Mouse (Mus musculus) CH12.LX (cell line): ENCODE data around the gene Pex7. TPM values are rescaled to one million over a fixed set of nuclear protein-coding genes. Genes with fewer than 3 reads are reported as not detected.

Experiments
- DNase-seq: peaks from one replicate; pipeline ENCODE4 v3.0.0-alpha.2; 2013; ENCODE audit errors: extremely low read depth
- H3K27ac ChIP-seq: 2 replicates; pipeline ENCODE4 v1.5.1; 2012; ENCODE audit warnings: low read depth, mild to moderate bottlenecking, control low read depth, moderate library complexity; ENCODE audit not compliant: insufficient read depth
- H3K27me3 ChIP-seq: replicated peaks from 2 replicates; pipeline ENCODE3; 2012; ENCODE audit warnings: inconsistent platforms
- H3K36me3 ChIP-seq, 2 experiments: replicated peaks in 1 of 2; 2 replicates each; pipeline versions ENCODE3 to v1.6.1; 2012; ENCODE audit warnings: inconsistent platforms in 1 of 2, low read length in 1 of 2, mild to moderate bottlenecking in 1 of 2, mixed read lengths in 1 of 2, moderate library complexity in 1 of 2; ENCODE audit not compliant: control insufficient read depth in 1 of 2, insufficient read depth in 1 of 2
- H3K4me1 ChIP-seq, 2 experiments: 2 replicates each; pipeline ENCODE4 v1.6.1; 2012; ENCODE audit warnings: inconsistent platforms in 1 of 2, moderate library complexity in 1 of 2; ENCODE audit not compliant: insufficient read depth in 2 of 2, control insufficient read depth in 1 of 2
- H3K4me2 ChIP-seq: 2 replicates; pipeline ENCODE4 v1.6.1; 2012; ENCODE audit warnings: low read depth, mild to moderate bottlenecking, control low read depth; ENCODE audit not compliant: poor library complexity, insufficient read depth, severe bottlenecking
- H3K4me3 ChIP-seq, 3 experiments: fragments of 150-350 bp in 1 of 3; sonication (generic) in 1 of 3; replicated peaks in 1 of 3; 2 replicates each; pipeline versions ENCODE3 to v1.5.1; 2011 to 2012; ENCODE audit warnings: low read depth in 2 of 3, low read length in 2 of 3, mild to moderate bottlenecking in 2 of 3, moderate library complexity in 2 of 3, control low read depth in 1 of 3, improper control_type of control experiment in 1 of 3, inconsistent platforms in 1 of 3, mixed read lengths in 1 of 3; ENCODE audit not compliant: poor library complexity in 1 of 3
- H3K79me2 ChIP-seq: replicated peaks from 2 replicates; pipeline ENCODE4 v1.6.1; 2012; ENCODE audit warnings: mild to moderate bottlenecking, moderate library complexity; ENCODE audit not compliant: control insufficient read depth, poor library complexity, insufficient read depth, severe bottlenecking; ENCODE audit errors: extremely low read depth
- H3K9ac ChIP-seq: 2 replicates; pipeline ENCODE4 v1.6.1; 2012; ENCODE audit warnings: low read depth, mild to moderate bottlenecking, control low read depth, moderate library complexity; ENCODE audit not compliant: insufficient read depth
- H3K9me3 ChIP-seq: replicated peaks from 2 replicates; pipeline ENCODE3; 2012; ENCODE audit warnings: low read length, inconsistent platforms, mixed read lengths
- BHLHE40 ChIP-seq: IDR thresholded peaks from 2 replicates; pipeline ENCODE4 v1.6.1; 2011; ENCODE audit warnings: mild to moderate bottlenecking, low read depth, low read length, improper control_type of control experiment
- CHD1 ChIP-seq: IDR thresholded peaks from 2 replicates; pipeline ENCODE4 v1.6.1; 2012; ENCODE audit warnings: low read depth, low read length, improper control_type of control experiment, inconsistent platforms
- CHD2 ChIP-seq: IDR thresholded peaks from 2 replicates; pipeline ENCODE4 v1.6.1; 2011; ENCODE audit warnings: low read length, improper control_type of control experiment
- CTCF ChIP-seq, 2 experiments: IDR thresholded peaks in 1 of 2; conservative IDR thresholded peaks in 1 of 2; 2 replicates each; pipeline ENCODE4 v1.5.1; 2011 to 2012; ENCODE audit warnings: low read depth in 2 of 2, low read length in 2 of 2, improper control_type of control experiment in 1 of 2, inconsistent platforms in 1 of 2, mild to moderate bottlenecking in 1 of 2, moderate library complexity in 1 of 2
- E2F4 ChIP-seq: IDR thresholded peaks from 2 replicates; pipeline ENCODE4 v1.6.1; 2011; ENCODE audit warnings: low read depth, low read length, improper control_type of control experiment; ENCODE audit not compliant: insufficient replicate concordance
- ELF1 ChIP-seq: IDR thresholded peaks from 2 replicates; pipeline ENCODE4 v1.6.1; 2014; ENCODE audit warnings: low read depth, mild to moderate bottlenecking, inconsistent platforms, low read length, improper control_type of control experiment
- ETS1 ChIP-seq: conservative IDR thresholded peaks from 2 replicates; pipeline ENCODE4 v1.6.1; 2012; ENCODE audit warnings: low read depth, mild to moderate bottlenecking, inconsistent platforms, low read length, improper control_type of control experiment, moderate library complexity
- GABPA ChIP-seq: IDR thresholded peaks from 2 replicates; pipeline ENCODE4 v1.6.1; 2012; ENCODE audit warnings: low read depth, low read length, improper control_type of control experiment, inconsistent platforms; ENCODE audit not compliant: insufficient replicate concordance
- HCFC1 ChIP-seq: IDR thresholded peaks from 2 replicates; pipeline ENCODE4 v1.6.1; 2012; ENCODE audit warnings: low read depth, mild to moderate bottlenecking, inconsistent platforms, low read length, improper control_type of control experiment
- IRF4 ChIP-seq: IDR thresholded peaks from 2 replicates; pipeline ENCODE4 v1.6.1; 2014; ENCODE audit warnings: low read depth, mild to moderate bottlenecking, inconsistent platforms, low read length, improper control_type of control experiment
- JUN ChIP-seq: IDR thresholded peaks from 2 replicates; pipeline ENCODE4 v1.6.1; 2011; ENCODE audit warnings: low read depth, mild to moderate bottlenecking, low read length, improper control_type of control experiment, moderate library complexity; ENCODE audit not compliant: insufficient read depth
- JUND ChIP-seq: conservative IDR thresholded peaks from 2 replicates; pipeline ENCODE4 v1.6.1; 2011; ENCODE audit warnings: low read depth, low read length, improper control_type of control experiment
- KAT2A ChIP-seq: IDR thresholded peaks from 2 replicates; pipeline ENCODE4 v1.6.1; 2012; ENCODE audit warnings: low read length, improper control_type of control experiment, inconsistent platforms; ENCODE audit not compliant: insufficient replicate concordance
- MAFK ChIP-seq: IDR thresholded peaks from 2 replicates; pipeline ENCODE4 v1.6.1; 2011; ENCODE audit warnings: low read length, improper control_type of control experiment; ENCODE audit not compliant: insufficient replicate concordance
- MAX ChIP-seq: IDR thresholded peaks from 2 replicates; pipeline ENCODE4 v1.6.1; 2011; ENCODE audit warnings: low read length, improper control_type of control experiment
- MEF2A ChIP-seq: IDR thresholded peaks from 2 replicates; pipeline ENCODE4 v1.6.1; 2014; ENCODE audit warnings: low read depth, mild to moderate bottlenecking, inconsistent platforms, low read length, improper control_type of control experiment, borderline replicate concordance
- MXI1 ChIP-seq: IDR thresholded peaks from 2 replicates; pipeline ENCODE4 v1.6.1; 2011; ENCODE audit warnings: mild to moderate bottlenecking, low read depth, low read length, improper control_type of control experiment
- MYC ChIP-seq: IDR thresholded peaks from 2 replicates; pipeline ENCODE4 v1.6.1; 2011; ENCODE audit warnings: low read depth, mild to moderate bottlenecking, improper control_type of control experiment, low read length
- NELFE ChIP-seq: IDR thresholded peaks from 2 replicates; pipeline ENCODE4 v1.6.1; 2011; ENCODE audit warnings: low read depth, low read length, improper control_type of control experiment
- NRF1 ChIP-seq: IDR thresholded peaks from 2 replicates; pipeline ENCODE4 v1.6.1; 2014; ENCODE audit warnings: low read depth, mild to moderate bottlenecking, inconsistent platforms, low read length, improper control_type of control experiment, moderate library complexity
- PAX5 ChIP-seq: IDR thresholded peaks from 2 replicates; pipeline ENCODE4 v1.6.1; 2012; ENCODE audit warnings: low read length, inconsistent platforms, mixed read lengths
- POLR2A ChIP-seq: IDR thresholded peaks from 2 replicates; pipeline ENCODE4 v1.6.1; 2011; ENCODE audit warnings: low read depth, mild to moderate bottlenecking, improper control_type of control experiment, low read length
- POLR2AphosphoS2 ChIP-seq: IDR thresholded peaks from 2 replicates; pipeline ENCODE4 v1.6.1; 2011; ENCODE audit warnings: low read depth, low read length, improper control_type of control experiment
- RAD21 ChIP-seq: IDR thresholded peaks from 2 replicates; pipeline ENCODE4 v1.6.1; 2011; ENCODE audit warnings: low read depth, mild to moderate bottlenecking, low read length, improper control_type of control experiment, moderate library complexity
- RCOR1 ChIP-seq: conservative IDR thresholded peaks from 2 replicates; pipeline ENCODE4 v1.6.1; 2012; ENCODE audit warnings: low read depth, mild to moderate bottlenecking, inconsistent platforms, low read length, improper control_type of control experiment
- SIN3A ChIP-seq: IDR thresholded peaks from 2 replicates; pipeline ENCODE4 v1.6.1; 2012; ENCODE audit warnings: low read length, improper control_type of control experiment, inconsistent platforms
- SMC3 ChIP-seq: IDR thresholded peaks from 2 replicates; pipeline ENCODE4 v1.6.1; 2011; ENCODE audit warnings: low read depth, low read length, improper control_type of control experiment
- TBP ChIP-seq: conservative IDR thresholded peaks from 2 replicates; pipeline ENCODE4 v1.6.1; 2011; ENCODE audit warnings: low read depth, low read length, improper control_type of control experiment
- TCF12 ChIP-seq: IDR thresholded peaks from 2 replicates; pipeline ENCODE4 v1.6.1; 2014; ENCODE audit warnings: low read depth, mild to moderate bottlenecking, inconsistent platforms, low read length, improper control_type of control experiment
- UBTF ChIP-seq: IDR thresholded peaks from 2 replicates; pipeline ENCODE4 v1.6.1; 2012; ENCODE audit warnings: low read depth, mild to moderate bottlenecking, inconsistent platforms, low read length, improper control_type of control experiment, moderate library complexity
- USF1 ChIP-seq: IDR thresholded peaks from 2 replicates; pipeline ENCODE4 v1.6.1; 2014; ENCODE audit warnings: low read depth, mild to moderate bottlenecking, inconsistent platforms, low read length, improper control_type of control experiment
- USF2 ChIP-seq: conservative IDR thresholded peaks from 2 replicates; pipeline ENCODE4 v1.6.1; 2011; ENCODE audit warnings: low read depth, low read length, improper control_type of control experiment
- ZC3H11A ChIP-seq: IDR thresholded peaks from 2 replicates; pipeline ENCODE4 v1.6.1; 2012; ENCODE audit warnings: low read depth, mild to moderate bottlenecking, inconsistent platforms, low read length, improper control_type of control experiment
- ZKSCAN1 ChIP-seq: IDR thresholded peaks from 2 replicates; pipeline ENCODE4 v1.6.1; 2012; ENCODE audit warnings: low read depth, inconsistent platforms, low read length, improper control_type of control experiment, borderline replicate concordance
- ZMIZ1 ChIP-seq: IDR thresholded peaks from 2 replicates; pipeline ENCODE4 v1.6.1; 2012; ENCODE audit warnings: low read depth, mild to moderate bottlenecking, inconsistent platforms, low read length, improper control_type of control experiment
- ZNF384 ChIP-seq: IDR thresholded peaks from 2 replicates; pipeline ENCODE4 v1.6.1; 2012; ENCODE audit warnings: low read depth, low read length, improper control_type of control experiment, inconsistent platforms
- dilution Hi-C: fragments of 300-500 bp; cut with MboI; formaldehyde crosslinking; loops from 2 replicates; pipeline ENCODE4 v1.14.3; 2020; ENCODE audit warnings: low sequenced_read_pairs; ENCODE audit not compliant: extremely low pct_unique_long_range_greater_than_20kb, extremely low pct_ligation_motif_present
- in situ Hi-C: fragments of 300-500 bp; cut with MboI; formaldehyde crosslinking; loops from 3 replicates; pipeline ENCODE4 v1.14.3; 2019; ENCODE audit warnings: low sequenced_read_pairs, low pct_ligation_motif_present, low pct_unique_long_range_greater_than_20kb, mixed read lengths
- polyA plus RNA-seq: library from polyadenylated mRNA; unstranded; fragments of >175 nt; gene quantifications from 2 replicates; pipeline ENCODE4 v1.2.1, GENCODE M21; 2012; ENCODE audit warnings: low read depth; ENCODE audit not compliant: insufficient read length
- total RNA-seq, 2 experiments: library from RNA; depleted of rRNA; stranded (reverse); fragments of 300-350 nt in 1 of 2; fragments of >200 nt in 1 of 2; gene quantifications; 2 replicates each; pipeline ENCODE4 v1.2.3; 2012 to 2014

Gene Pex7
- total and polyA plus RNA-seq, 3 experiments = 26.5 to 53.6 (median 30.2) TPM

GRCm38 (mm10) chr10:19915301-19915700 lies 7.8 kb upstream of the Pex7 start (continued):
- TF ChIP-seq MEF2A (no peak), BHLHE40 (no peak), TBP (no peak), MAFK (peak; percentile 98), USF2 (no peak), CTCF (conservative IDR thresholded peaks at IDR 0.05 in 1 of 2, IDR thresholded peaks at IDR 0.05 in 1 of 2; ENCODE audit: low read depth in 2 of 2, low read length in 2 of 2) (peak in 1 of 2 experiments; percentile 69; a peak in 2 of 4 replicates), CHD1 (no peak), GABPA (no peak), IRF4 (no peak), SIN3A (no peak)

GRCm38 (mm10) chr10:19913806-19914205 lies 6.3 kb upstream of the Pex7 start:
- Histone ChIP-seq H3K4me1 (peaks cover 4 to 21% of the 10 kb centered on the region in 2 experiments; a peak in 3 of 4 replicates), H3K36me3 (no peaks in the 10 kb centered on the region), H3K27me3 (no peaks in the 10 kb centered on the region), H3K4me3 (no peak overlapping the region), H3K79me2 (no peaks in the 10 kb centered on the region), H3K9me3 (no peaks in the 10 kb centered on the region), H3K4me2 (peak overlapping the region; percentile 73; the same call in 1 of the 2 replicates), H3K27ac (no peak overlapping the region), H3K9ac (no peak overlapping the region)
- in situ Hi-C loops (no loop called here), dilution Hi-C loops (no loop called here)
- DNase-seq = peak; percentile 71
- no peak for TF ChIP-seq E2F4
- TF ChIP-seq RAD21 = no peak
- peak; percentile 53 for TF ChIP-seq ETS1
- TF ChIP-seq UBTF = no peak
- peak; percentile 67 for TF ChIP-seq BHLHE40
- TF ChIP-seq JUN = no peak
- no peak for TF ChIP-seq MAX
- no peak for TF ChIP-seq ZMIZ1
- no peak for TF ChIP-seq SMC3
- TF ChIP-seq ZKSCAN1 = no peak
- no peak for TF ChIP-seq MYC
- TF ChIP-seq NRF1 = no peak
- TF ChIP-seq CTCF (conservative IDR thresholded peaks at IDR 0.05 in 1 of 2, IDR thresholded peaks at IDR 0.05 in 1 of 2; ENCODE audit: low read depth in 2 of 2, low read length in 2 of 2) = no peak
- no peak for TF ChIP-seq MEF2A
- TF ChIP-seq PAX5 = no peak
- peak; percentile 28; the same call in 1 of the 2 replicates for TF ChIP-seq IRF4
- TF ChIP-seq RCOR1 = no peak
- no peak for TF ChIP-seq NELFE
- TF ChIP-seq GABPA = no peak
- no peak for TF ChIP-seq ELF1
- TF ChIP-seq HCFC1 = no peak
- TF ChIP-seq MAFK = no peak
- TF ChIP-seq MXI1 = no peak
- no peak for TF ChIP-seq POLR2A
- TF ChIP-seq TCF12 = peak; percentile 51; the same call in 1 of the 2 replicates
- no peak for TF ChIP-seq KAT2A
- no peak for TF ChIP-seq JUND
- no peak for TF ChIP-seq USF1
- TF ChIP-seq USF2 = no peak
- no peak for TF ChIP-seq SIN3A
- no peak for TF ChIP-seq ZC3H11A
- TF ChIP-seq CHD2 = no peak
- no peak for TF ChIP-seq POLR2AphosphoS2
- TF ChIP-seq ZNF384 = no peak
- TF ChIP-seq CHD1 = no peak
- no peak for TF ChIP-seq TBP
